Mouse (Mus musculus) cortical plate, adult 2 months (tissue): ENCODE data around the gene Ears2.

ENCODE experiments used
- CTCF ChIP-seq: fragments of 200-500 bp; IDR thresholded peaks from 2 replicates; pipeline ENCODE4 v1.5.1; 2011; ENCODE audit warnings: mild to moderate bottlenecking, control low read depth, low read length; ENCODE audit not compliant: insufficient read depth; ENCODE audit errors: extremely low read depth
- POLR2A ChIP-seq: fragments of 200-500 bp; IDR thresholded peaks from 2 replicates; pipeline ENCODE4 v1.6.1; 2011; ENCODE audit warnings: mild to moderate bottlenecking, low read length, control low read depth; ENCODE audit not compliant: insufficient read depth; ENCODE audit errors: extremely low read depth

DNA sequence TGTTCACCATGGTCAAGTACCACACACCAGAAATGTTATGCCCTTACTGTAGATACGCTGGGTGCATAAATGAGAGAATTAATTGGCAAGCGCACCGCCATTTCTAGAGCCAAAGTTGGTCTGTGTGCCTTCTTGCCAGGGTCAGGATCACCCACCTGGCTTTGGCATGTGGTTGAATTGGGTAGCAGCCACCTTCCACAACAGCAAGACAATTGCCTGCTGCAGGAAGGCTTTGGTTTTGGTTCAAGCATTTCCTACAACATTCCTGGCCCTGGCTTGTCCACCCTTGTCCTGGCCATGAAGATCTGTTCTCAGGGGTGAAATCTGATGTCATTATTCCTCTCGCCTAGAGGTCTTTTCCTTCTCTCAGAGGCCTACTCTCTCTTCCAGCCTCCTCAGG is 54.7 kb downstream of the Ears2 start:
- no peak for TF ChIP-seq CTCF
- TF ChIP-seq POLR2A, result no peak
